Mouse (Mus musculus) left cerebral cortex, postnatal 36 days (tissue): ENCODE data around the gene Reln. TPM values are rescaled to one million over a fixed set of nuclear protein-coding genes. Genes with fewer than 3 reads are reported as not detected.

Experiments used
- DNase-seq, 2 experiments: peaks; one replicate each; pipeline ENCODE4 v3.0.0; 2021 to 2022; ENCODE audit warnings: low spot score in 2 of 2, mixed read lengths in 1 of 2
- intact Hi-C: fragments of 180-260 bp; cut with DNase I; formaldehyde crosslinking; loops from one replicate; pipeline ENCODE4 v1.15.1; 2025
- total RNA-seq, 2 experiments: library from RNA; stranded (reverse); gene quantifications; 2 replicates each; pipeline ENCODE4 v1.2.3; 2021

Gene Reln
- total RNA-seq, 2 experiments from 2014 or later = 73.0 to 81.2 TPM

GRCm38 (mm10) chr5:22153601-22154000 lies 190.9 kb downstream of the Reln start:
- intact Hi-C loops = no loop called here
- DNase-seq = no peak

- intact Hi-C loops = no loop called here
- no peak for DNase-seq
Measured at GRCm38 (mm10) chr5:22141821-22142220, 202.7 kb downstream of the Reln start.

DNA sequence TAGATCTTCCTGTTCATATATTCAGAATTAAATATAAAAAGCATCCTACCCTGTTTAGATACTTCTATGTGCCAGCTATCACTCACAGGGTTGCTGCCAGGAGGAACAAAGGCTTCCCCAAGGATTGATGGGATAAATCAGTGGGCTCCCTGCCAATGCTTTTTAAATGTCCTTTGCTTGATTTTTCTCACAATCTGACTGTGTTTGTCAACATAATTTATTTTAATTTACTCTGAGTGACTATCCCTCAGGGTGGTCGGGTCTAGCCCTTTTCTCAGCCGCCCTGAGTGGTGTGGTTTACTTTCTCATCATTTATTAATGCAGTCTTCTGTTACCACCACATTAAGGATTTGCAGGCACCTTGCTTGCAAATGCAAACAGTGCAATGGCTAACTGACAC lies 205.5 kb downstream of the Reln start:
- no peak for DNase-seq
- intact Hi-C loops = no loop called here

DNA sequence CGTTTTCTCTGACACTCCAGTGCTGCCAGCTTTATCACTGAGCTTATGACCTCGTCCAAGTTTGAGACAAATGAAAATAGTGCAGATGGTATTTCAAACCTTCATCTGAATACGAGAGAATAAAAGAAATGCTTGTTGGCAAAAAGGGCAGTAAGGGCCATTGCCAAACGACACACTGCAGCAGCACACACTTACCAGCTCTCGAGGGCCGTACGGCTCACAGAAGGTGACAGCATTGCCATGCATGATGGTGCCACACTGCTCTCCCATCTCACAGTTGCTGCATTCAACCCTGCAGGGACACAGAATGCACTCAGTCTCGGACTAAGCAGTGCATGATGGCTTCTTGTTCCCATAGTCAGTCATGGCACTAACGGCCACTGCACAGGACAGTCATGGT lies 210.1 kb downstream of the Reln start:
- DNase-seq = no peak
- intact Hi-C loops = no loop called here

DNA sequence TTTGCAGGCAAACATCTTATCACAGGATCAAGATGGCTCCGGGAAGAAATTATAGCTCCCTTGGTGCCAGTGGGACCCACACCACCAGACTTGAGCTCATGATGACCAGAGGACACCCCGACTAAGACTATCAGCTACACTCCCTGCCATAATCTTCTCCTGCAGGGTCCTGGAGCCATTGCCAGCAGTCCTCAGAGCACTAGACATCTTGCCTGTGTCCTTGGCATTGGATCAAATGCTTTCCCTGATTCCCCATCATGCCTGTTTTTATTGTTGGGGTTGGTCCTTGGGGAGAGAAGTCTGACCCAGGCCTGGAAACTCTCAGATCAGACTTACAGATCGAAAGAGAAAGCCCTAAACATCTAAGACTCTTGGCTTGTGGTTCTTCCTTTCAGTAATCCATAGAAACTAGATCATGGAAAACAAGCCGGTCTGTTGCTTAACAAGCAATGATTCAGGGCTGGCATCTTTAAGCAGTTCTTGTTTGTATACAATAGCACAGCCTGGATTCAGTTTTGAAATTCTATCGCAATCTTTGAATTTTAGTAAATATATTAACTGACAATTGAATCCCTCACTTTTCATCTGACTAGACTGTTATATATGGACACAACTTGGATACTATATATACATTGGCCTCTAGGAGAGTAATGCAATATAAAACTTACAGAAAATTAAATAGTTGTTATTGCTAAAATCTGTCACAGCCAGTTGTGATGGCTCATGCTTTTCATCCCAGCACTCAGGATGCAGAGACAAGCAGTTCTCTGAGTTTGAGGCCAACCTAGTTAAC lies 212.6 kb downstream of the Reln start:
- intact Hi-C loops = no loop called here
- no peak for DNase-seq

- no peak for DNase-seq
- intact Hi-C loops = no loop called here
Measured at GRCm38 (mm10) chr5:22127583-22127982, 216.9 kb downstream of the Reln start.

- no peak for DNase-seq
- intact Hi-C loops = no loop called here
Measured at GRCm38 (mm10) chr5:22119296-22119695, 225.2 kb downstream of the Reln start.

- intact Hi-C loops = no loop called here
- no peak for DNase-seq
Measured at GRCm38 (mm10) chr5:22118456-22118855, 226.0 kb downstream of the Reln start.

- intact Hi-C loops = no loop called here
- no peak for DNase-seq
Measured at GRCm38 (mm10) chr5:22116922-22117321, 227.6 kb downstream of the Reln start.

GRCm38 (mm10) chr5:22106811-22107485 lies 237.6 kb downstream of the Reln start:
- intact Hi-C loops = no loop called here
- DNase-seq = no peak

DNA sequence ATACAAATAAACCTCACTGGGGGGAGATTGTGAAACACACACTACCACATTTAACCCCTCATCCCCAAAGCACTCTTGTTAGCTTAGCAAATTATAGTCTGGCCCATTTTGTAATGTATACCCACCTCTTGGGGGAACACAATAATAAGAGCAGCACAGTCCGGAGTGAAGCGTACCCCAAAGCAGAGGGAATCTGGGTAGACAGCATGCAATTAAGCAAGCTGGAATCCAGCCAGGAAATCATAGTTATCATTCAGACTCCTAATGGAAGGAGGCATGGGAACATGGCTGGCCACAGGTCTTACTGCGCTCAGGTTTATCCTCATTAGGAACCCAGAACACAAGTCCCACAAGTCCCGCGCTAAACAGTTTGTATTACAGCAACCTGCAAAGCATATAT lies 249.5 kb downstream of the Reln start:
- DNase-seq = no peak
- intact Hi-C loops = no loop called here

DNA sequence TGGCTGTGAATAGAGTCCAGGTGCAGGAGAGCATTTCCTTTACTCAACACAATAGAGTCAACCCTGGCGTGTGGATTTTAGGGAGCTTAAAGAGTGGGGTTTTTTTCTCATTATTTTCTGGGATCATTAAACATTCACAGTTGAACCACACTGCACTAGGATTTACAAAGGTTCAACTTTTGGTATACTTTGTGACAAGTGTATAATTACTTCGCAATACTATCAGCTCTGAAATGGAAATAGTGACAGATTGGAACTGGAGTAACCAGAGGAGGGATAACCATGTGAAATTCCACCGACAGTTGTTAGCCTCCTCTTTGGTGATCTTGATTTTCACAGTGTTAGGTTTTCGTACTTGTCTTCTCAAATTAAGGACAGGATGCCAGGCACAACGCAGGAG lies 250.5 kb downstream of the Reln start:
- DNase-seq = no peak
- intact Hi-C loops = no loop called here

- no peak for DNase-seq
- intact Hi-C loops = no loop called here
Measured at GRCm38 (mm10) chr5:22093157-22093865, 251.2 kb downstream of the Reln start.

GRCm38 (mm10) chr5:22080468-22080986 lies 264.0 kb downstream of the Reln start:
- no peak for DNase-seq
- intact Hi-C loops = no loop called here

GRCm38 (mm10) chr5:22074971-22075370 lies 269.5 kb downstream of the Reln start:
- DNase-seq = no peak
- intact Hi-C loops = no loop called here

- intact Hi-C loops = no loop called here
- DNase-seq = no peak
Measured at GRCm38 (mm10) chr5:22072591-22072990, 271.9 kb downstream of the Reln start.

GRCm38 (mm10) chr5:22059251-22059650 lies 285.3 kb downstream of the Reln start:
- intact Hi-C loops = no loop called here
- no peak for DNase-seq

GRCm38 (mm10) chr5:22041825-22042224 lies 302.7 kb downstream of the Reln start:
- intact Hi-C loops = no loop called here
- no peak for DNase-seq

- intact Hi-C loops = no loop called here
Measured at GRCm38 (mm10) chr5:22039375-22040149, 304.9 kb downstream of the Reln start.

DNA sequence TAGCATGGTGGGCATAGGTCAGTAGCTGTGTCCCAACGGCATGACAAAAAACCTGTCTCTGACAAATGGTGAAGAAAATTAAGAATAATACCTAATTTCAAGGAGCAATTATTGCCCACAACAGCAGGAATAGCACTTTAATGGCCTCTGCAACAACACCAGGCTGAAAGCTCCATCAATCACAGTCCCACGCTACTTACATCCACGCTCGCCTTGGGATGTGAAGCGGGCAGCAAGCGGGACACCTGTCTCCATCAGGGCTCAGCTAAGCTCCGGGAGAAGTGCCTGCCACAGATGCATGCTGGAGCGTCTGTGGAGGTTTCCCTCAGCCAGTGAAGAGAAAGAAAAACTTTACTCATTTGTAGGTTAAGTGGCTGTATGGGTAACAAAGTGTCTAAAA lies 309.3 kb downstream of the Reln start:
- intact Hi-C loops = no loop called here
- DNase-seq = no peak

More at GRCm38 (mm10) chr5:22039375-22040149, 304.9 kb downstream of the Reln start:
- DNase-seq = no peak
